Mouse (Mus musculus) neural tube, embryonic 13.5 days (tissue): ENCODE results near the gene Rev3l. TPM values are rescaled to one million over a fixed set of nuclear protein-coding genes. Genes with fewer than 3 reads are reported as not detected.

ENCODE experiments used
- polyA plus RNA-seq: library from polyadenylated mRNA; unstranded; fragments of >200 nt; fragmentation: Nextera tagmentation; extraction: Ambion mirVana; gene quantifications from 2 replicates; pipeline ENCODE4 v1.2.1, GENCODE M21; 2015

Gene Rev3l
- polyA plus RNA-seq, 1 experiment from 2014 or later, result 27.3 TPM

Other genes starting within 250 kb of the Rev3l start
- 4.8 and 5.0 TPM in 2 replicates for gene Traf3ip2, start 119.2 kb upstream of the Rev3l start, polyA plus RNA-seq
- gene Mfsd4b4, start 167.1 kb downstream of the Rev3l start, polyA plus RNA-seq, result 3.5 and 3.6 TPM in 2 replicates
- gene Mfsd4b2, start 194.8 kb downstream of the Rev3l start, polyA plus RNA-seq, result not detected in 2 replicates
- gene Mfsd4b3, start 228.0 kb downstream of the Rev3l start, polyA plus RNA-seq, result 0.21 TPM in 1 of 2 replicates, not detected in the other